Mouse (Mus musculus) erythroblast, adult 5-6 weeks (primary cell): ENCODE results near the gene Tecpr1. TPM values are rescaled to one million over a fixed set of nuclear protein-coding genes. Genes with fewer than 3 reads are reported as not detected.

Experiments
- ATAC-seq: replicated peaks from 2 replicates; pipeline ENCODE4 v1.8.0; 2016; ENCODE audit warnings: moderate number of reproducible peaks, mild to moderate bottlenecking, moderate TSS enrichment, inconsistent platforms; ENCODE audit not compliant: poor library complexity, low FRiP score, severe bottlenecking
- total RNA-seq, 2 experiments: library from RNA; stranded (forward) in 1 of 2; stranded (reverse) in 1 of 2; fragments of 150-400 nt in 1 of 2; fragments of 200-764, 138-1000 nt in 1 of 2; gene quantifications; 2 replicates each; pipeline versions ENCODE4 v1.2.3 to v1.2.4; 2015 to 2017; ENCODE audit warnings: low replicate concordance in 2 of 2

Tecpr1 gene
- total RNA-seq, 2 experiments from 2014 or later = 0.38 to 0.94 TPM

DNA sequence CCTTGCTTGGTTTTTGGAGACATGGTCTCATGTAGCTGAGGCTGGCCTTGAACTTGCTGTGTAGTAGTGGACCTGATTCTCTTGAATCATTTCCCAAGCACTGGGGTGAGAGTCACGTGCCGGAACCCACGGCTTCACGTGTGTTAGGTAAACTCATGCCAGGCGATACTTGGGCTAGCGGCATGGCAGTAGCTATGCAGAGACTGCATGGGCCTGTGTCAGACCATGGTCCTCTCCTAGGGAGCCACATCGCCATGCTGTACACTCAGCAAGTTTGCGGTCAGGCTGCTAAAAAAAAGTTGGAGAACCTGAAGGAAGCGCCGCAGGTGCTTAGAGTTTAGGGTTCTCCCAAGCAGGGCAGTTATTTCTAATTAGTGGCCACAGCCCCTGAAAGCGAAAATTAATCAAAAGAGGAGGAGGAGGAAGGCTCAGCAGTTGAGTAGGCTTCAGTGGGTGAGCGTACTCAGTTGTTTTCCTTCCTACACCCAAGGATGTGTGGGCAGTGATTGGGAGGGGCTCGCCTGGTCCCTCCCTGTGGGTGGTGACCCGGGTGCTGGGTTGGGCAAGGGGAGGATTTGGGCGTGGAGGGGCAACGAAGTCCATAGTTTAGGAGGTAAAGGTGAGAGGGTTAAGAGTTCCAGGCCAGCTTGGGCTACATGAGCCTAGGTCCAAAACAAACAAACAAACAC, 30.9 kb upstream of the Tecpr1 start:
- peak; percentile 64 for ATAC-seq

DNA sequence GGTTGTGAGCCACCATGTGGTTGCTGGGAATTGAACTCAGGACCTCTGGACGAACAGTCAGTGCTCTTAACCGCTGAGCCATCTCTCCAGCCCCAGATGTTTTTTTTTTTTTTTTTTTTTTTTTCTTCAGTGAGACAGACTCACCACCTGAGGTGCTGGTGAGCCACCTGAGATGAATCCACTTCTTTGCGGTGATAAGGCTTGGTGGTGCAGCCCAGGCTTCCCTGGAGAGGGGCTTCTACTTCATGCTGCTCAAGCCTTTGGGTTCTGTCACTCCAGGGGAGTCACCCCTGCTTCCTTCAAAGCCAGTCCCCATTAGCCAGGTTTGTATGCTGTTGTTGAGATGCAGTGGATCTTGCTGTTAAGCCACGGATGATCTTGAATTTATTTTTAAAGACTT, 29.8 kb upstream of the Tecpr1 start:
- ATAC-seq = no peak

DNA sequence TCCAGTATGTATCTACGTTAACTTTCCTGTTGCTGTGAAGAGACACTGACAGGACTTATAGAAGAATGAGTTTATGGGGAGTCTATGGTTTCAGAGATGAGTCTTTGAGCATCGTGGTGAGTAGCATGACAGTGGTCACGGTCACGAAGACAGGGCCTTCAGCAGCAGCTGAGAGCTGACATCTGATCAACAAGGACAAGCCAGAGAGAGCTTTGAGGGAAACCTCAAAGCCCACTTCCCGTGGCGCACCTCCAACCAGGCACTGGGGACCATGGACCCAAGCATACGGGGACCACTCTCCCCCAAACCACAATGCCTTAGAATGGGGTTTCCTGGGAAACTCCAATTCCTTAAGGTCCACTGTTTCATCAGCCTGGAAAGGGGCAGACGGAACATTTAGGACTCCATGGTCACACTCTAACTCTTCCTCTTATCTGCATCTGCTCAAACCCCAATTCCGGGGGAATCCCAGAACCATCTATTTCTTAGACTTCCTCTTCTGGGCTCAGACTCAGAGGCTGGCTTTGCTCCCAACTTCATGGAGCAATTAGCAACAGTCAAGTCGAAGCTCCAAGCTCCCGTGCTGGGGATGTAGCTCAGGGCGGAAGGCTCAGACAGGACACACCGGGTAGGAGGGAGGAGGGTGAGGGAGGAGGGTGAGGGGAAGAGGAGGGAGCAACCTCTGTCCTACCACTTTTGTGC, 28.6 kb upstream of the Tecpr1 start:
- no peak for ATAC-seq

DNA sequence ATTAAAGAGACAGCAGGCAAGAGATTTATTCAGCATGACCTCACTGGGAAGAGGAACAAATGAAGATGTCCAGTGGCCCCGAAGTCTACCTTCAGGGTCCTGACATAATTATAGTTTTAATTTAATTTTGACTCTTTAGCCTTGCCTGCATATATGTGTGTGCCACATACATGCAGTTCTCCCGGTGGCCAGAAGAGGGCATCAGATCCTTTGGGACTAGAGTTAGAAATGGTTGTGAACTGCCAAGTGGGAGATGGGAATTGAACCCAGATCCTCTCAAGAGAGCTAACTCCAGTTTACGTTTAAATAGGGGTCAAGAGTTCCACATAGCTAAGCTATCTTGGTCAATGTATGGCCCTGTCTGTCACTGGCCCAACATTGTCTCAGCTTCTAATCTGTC, 26.5 kb upstream of the Tecpr1 start:
- no peak for ATAC-seq

DNA sequence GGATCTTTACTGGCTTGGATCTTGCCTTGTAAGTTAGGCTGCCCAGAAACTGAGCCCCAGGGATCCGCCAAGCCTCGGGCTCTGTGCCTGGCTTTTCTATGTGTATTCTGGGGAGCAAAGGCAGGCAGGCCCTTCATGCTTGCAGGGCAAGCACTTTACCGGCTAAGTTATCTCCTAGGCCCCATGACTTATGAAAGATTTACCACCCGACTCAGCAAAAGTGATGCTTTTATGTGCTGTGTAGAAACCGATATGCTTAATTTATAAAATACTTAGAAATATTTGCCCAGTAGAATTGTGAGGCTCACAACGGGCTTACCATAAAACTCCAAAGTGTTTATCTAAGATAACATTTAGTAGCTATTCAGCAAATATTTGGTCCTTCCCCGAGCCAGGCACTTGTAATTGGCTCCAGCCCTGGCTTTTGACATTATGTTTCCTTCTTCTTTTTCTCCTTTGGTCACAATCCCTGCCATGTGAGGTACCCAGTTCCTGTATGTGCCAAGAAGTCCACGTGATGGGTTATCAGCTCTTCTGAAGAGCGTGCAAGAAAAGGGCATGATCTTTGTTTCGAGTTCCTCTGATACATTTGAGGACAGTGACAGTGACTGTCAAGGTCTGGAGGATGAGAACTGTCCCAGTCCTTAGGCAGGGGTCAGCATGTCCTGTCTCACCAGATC, 24.6 kb upstream of the Tecpr1 start:
- no peak for ATAC-seq

DNA sequence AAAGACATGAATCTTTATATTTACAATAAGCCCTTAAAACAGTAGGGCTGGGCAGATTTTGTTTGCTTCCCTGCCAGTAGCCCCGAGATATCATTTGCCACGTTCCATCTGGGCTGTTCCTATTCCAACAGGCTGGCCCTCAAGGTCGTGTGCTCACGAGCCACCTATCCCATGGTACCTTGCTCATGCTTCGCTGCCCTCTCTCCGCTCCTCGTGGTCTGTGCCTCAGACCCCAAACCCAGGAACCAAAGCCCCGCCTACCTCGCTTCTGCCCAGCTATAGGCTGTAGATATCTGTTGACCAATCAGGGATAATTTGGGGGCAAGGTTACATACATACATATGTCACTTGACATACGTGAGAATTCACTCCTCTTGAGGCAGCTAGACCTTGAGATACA, 23.9 kb upstream of the Tecpr1 start:
- ATAC-seq = no peak

DNA sequence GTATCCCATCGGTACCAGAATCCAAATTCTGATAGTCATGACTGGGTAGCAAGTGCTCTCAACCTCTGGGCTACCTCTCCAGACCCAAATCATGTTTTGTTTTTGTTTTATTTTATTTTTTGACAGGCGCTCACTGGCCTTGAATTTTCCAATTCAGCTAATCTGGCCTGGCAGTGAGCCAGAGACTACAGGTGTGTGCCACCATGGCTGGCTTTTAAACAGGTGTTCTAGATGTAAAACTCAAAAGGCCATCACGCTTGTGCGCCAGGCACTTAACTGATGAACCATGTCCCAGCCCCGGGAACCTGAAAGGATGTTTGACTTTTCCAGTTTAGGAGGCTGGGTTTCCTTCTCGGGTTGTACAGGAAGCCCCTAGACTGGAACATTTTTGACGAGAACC, 23.3 kb upstream of the Tecpr1 start:
- ATAC-seq = no peak

DNA sequence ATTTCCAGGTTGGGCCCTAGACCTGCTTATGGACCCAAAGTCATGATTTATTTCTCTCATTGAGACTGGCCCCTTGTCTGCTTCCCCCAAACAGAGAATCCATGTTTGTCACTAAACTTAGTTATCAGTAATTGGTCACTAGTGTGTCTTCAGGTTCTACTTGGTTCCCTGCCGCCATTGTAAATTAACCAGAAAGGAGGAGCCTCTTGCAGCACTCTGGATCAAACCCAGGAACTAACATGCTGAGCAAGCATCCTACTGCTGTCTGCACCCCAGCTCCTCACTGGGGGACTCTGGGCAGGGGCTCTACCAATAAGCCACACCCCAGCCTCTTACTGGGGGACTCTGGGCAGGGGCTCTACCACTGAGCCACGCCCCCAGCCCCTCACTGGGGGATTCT, 22.2 kb upstream of the Tecpr1 start:
- ATAC-seq = no peak

DNA sequence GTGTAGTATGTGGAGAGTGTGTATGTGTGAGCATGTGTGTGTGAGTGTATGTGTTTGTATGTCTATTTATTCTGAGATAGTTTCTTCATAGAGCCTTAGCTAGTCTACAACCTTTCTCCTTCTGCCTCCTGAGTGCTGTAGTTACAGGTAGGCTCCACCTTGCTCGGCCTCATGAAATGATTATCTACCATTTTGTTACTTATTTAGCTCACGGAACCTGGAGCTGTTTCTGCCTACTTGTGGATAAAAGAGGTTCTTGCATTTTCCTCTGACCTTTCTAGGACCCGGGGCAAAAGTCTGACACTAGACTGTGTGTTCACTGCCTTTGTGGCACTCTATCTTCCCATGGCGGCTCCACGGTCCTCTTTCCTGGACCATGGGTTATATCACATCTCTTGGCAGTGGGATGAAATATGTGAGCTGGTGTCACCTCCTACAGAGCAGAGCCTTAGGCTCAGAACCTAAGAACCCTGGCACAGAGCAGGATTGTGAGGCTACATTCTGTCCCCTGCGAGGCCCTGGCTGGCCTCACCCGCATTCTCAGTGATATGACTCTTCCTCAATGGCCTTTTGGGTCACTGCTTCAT, 20.6 kb upstream of the Tecpr1 start, which contains the start of gene Bri3:
TSS of gene Bri3 (plus strand) at position 537 of the 587 bp plus-strand sequence.
- no peak for ATAC-seq

DNA sequence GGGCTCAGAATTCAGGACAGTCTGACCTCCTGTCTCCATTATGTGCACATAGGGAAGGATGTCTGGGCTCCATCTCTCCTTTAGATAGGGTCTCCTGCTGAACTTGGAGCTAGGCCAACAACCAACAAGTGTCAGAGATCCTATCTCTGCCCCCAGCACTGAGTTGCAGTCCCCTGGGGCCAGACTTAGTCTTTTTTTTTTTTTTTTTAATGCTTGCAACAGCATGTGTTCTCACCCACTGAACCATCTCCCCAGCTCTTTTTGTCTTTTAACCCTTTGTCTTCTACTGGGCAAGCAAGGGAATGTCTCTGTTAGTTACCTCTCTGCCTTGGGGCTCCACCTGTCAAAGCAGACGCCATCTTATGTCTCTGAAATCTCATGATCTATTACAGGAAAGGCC, 15.6 kb upstream of the Tecpr1 start:
- no peak for ATAC-seq

DNA sequence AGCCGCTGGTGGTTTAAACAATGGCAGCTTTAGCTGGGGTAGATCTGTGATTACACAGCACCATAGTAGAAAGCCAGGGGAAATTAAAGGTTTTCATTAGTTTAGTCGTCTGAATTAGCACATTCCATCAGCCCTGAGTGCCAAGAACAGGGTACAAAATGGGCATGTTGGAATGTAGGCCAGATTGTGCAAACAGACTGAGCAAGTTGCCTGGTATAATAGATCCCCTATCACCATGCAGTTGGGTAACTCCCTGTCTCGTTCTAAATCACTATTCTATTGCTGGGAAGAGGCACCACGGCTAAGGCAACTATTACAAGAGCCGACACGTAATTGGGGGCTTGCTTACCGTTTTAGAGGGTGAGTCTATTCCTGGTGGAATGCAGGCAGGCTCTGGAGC, 11.3 kb upstream of the Tecpr1 start:
- no peak for ATAC-seq

DNA sequence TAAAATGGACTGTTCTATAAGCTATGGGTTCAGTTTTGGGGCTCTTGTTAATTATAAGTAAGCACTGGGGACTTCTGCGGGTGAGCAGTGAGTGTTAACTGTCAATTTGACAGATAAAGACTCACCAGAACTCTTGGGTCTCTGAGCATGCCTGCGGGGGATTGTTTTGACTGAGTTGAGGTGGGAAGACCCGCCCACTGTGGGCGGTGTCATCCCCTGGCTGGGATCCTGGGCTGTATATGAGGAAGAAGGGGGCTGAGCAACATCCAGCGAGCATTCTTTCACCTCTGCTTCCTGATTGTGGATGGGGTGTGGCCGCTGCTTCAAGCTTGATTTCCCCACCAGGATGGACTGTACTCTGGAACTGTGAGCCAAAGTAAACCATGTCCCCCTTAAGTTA, 10.8 kb upstream of the Tecpr1 start:
- no peak for ATAC-seq

DNA sequence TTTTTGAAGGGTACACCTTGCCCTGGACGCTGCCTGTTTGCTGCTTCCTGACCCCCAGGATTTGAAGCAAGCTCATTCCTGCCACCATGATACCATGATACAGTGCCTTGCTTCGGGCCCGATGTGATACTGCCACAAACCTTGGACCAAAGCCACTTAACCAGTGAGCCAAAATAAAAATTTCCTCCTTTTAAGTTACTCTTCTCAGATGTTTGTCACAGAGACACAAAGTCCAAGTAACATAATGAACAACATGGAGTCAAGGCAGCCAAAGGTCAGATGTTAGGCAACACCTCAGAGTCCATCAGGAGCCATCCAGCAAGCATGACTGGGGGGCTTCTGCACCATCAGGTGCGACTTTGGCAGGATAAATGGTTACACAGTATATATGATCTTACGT, 9.1 kb upstream of the Tecpr1 start:
- ATAC-seq = no peak

DNA sequence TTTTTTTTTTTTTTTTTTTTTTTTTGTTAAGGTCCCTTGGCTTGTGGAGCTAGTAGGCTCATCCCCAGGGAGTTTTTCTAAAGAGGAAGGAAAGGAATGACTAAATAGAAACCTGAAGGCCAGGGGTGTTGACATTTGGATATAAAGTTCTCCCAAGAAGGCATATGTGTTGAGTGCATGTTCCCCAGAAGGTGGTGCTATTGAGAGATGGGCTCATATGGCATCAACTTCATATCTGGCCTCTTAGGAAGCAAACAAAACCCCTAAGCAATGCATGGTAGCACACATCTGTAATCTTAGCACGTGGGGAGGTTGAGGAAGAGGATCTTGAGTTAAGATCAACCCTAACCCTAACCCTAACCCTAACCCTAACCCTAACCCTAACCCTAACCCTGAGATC, 8.0 kb upstream of the Tecpr1 start:
- ATAC-seq = no peak

DNA sequence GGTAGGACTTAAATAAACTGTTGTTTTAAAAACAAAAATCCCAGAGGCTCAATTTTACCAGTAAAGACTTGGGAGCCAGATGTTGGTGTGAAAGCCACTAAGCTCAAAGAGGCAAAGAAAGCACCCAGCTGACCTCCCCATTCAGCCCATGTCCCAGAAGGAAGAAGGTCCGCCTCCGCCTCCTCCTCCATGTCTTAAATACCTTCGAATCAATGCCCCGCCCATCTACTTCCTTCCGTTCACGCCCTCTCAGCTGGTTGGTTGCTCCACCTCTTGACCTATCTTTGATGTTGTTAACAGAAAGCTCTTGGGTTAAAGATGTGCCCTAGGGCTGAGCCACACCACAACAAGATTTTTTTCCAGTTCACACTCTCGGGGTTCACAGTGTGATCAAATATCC, 6.8 kb upstream of the Tecpr1 start:
- no peak for ATAC-seq

DNA sequence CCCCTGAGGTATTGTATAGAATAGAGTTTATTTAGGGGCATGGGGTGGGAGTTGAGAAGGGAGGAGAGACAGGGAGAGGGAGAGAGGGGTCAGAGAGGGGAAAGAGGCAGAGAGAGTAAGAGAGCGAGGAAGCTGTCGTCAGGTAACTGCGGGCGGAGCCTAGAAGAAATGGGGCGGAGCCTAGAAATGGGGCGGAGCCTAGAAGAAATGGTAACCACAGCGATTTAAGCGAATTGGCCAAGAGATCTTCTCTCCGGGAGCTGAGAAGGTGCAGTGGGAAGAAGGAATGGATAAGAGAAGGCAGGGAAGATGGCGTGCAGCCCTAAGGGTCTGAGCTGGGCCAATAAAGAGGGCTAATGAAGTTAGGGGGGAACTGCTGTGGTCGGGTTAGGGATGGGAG, 2.8 kb upstream of the Tecpr1 start:
- no peak for ATAC-seq

DNA sequence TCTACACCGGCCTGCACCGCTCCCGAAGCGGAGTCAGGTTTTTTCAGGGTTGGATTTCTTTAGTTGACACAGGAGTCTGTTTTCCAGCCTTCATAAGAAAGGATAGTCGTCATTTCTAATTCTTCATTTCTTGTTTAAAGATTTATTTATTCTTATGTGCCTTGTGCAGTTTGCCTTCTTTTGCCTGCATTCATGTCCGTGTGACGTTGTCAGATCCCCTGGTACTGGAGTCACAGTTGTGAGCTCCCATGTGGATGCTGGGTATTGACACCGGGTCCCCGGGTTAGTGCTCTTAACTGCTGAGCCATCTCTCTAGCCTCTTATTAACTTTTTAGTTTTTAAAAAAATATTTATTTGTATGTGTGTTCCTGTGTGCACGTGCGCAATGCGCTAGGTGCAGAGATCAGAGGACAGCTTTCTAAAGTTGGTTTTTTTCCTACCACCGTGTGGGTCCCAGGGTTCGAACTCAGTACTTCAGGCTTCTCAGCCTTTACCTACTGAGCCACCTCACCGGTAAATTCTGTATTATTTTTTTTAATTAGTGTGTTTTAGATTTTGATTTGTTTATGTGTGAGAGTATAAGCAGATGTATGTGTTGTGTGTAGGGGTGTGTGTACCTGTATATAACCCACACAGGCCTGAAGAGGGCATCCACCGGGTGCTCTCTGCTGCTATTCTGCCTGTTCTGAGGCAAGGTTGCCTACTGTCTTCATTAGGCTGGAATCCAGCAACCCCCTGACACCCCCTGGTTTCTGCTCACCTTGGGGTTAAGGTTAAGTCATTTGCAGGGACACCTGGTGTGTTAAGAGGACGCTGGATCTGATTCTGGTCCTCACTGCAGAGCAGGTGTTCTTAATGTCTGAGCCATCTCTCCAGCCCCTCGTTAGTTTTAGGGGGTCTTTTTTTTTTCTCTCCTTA, 743 bp upstream of the Tecpr1 start:
- ATAC-seq = no peak

DNA sequence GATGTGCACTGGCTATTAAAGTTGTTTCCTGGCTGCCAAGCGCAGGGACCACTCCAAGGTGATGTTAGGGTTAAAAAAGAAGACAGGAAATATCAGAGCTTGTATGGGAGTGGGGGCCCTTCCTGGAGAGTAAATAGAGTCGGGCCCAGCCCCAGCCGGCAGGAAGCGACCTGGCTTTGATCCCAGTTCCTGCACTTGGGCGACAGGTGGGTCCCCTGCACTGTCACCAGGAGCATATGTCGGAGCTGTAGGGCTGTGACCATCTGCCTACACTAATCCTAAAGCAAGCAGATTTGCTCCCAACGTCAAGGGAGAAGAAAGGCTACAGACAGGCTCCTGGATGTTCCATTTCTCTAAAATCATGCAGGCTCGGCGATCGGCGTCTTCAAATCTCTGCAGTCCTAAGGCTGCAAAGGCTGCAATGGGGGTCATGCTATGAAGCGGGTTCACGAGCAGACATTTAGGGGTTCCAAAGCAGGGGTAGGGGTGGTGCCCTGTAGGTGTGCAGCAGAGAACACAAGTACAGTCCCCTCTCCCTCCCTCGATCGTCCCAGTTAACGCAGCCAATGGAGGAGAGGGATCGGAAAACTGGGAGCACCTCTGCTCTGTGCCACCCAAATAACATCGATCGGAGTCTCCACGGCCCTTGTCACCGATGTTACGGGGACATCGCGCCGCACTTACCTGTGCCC, 458 bp downstream of the Tecpr1 start:
- ATAC-seq = no peak

DNA sequence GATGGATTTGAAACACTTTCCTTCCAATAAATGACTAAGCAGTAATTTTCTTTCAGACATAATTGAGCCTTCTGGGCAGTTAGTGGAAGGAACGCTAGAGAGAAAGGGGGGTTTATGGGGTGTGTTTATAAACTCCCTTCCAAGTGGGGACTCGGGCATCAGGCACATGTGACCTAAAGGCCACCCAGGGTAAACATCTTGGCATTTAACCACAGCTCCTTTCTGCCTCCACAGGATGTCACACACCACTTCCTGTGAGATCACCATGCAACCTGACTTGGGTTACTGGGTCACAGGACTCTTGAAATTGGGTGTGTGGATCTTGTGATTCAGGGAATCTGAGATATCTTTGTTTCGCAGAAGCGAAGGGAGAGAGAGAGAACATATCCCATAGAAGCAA, 2.1 kb downstream of the Tecpr1 start:
- ATAC-seq = no peak
